Mouse (Mus musculus) cerebellum, postnatal 25 days (tissue): ENCODE data around the gene Plekho1.
A peak's percentile ranks its signal among the peaks of the same experiment; 100 is the strongest.
"Not testable (repeated sequence)": the region's sequence is repeated elsewhere in the genome, so short reads cannot be mapped to it uniquely, and the experiment has no call there.

Experiments
- DNase-seq, 2 experiments: peaks; one replicate each; pipeline ENCODE4 v3.0.0; 2021; ENCODE audit warnings: mixed read lengths in 2 of 2

Plekho1 gene

GRCm38 (mm10) chr3:95995802-95996428 lies at the start of gene Plekho1:
Plekho1 (minus strand) TSS chr3:95996001.
- peak; percentile 80 to 88 for DNase-seq

- not testable (repeated sequence) for DNase-seq
Measured at GRCm38 (mm10) chr3:96044559-96044958, 48.8 kb upstream of the Plekho1 start.

GRCm38 (mm10) chr3:96043104-96043503 lies 47.3 kb upstream of the Plekho1 start:
- DNase-seq = no peak

GRCm38 (mm10) chr3:96041079-96041478 lies 45.3 kb upstream of the Plekho1 start:
- no peak for DNase-seq

GRCm38 (mm10) chr3:96040663-96041006 lies 44.8 kb upstream of the Plekho1 start:
- DNase-seq = no peak

GRCm38 (mm10) chr3:96039857-96040662 lies 44.3 kb upstream of the Plekho1 start:
- no peak for DNase-seq

GRCm38 (mm10) chr3:96038851-96039250 lies 43.0 kb upstream of the Plekho1 start:
- no peak for DNase-seq

GRCm38 (mm10) chr3:96038156-96038555 lies 42.4 kb upstream of the Plekho1 start:
- no peak for DNase-seq

- DNase-seq = no peak
Measured at GRCm38 (mm10) chr3:96036796-96037195, 41.0 kb upstream of the Plekho1 start.

- DNase-seq = no peak
Measured at GRCm38 (mm10) chr3:96033046-96033445, 37.2 kb upstream of the Plekho1 start.

- DNase-seq = no peak
Measured at GRCm38 (mm10) chr3:96032652-96033017, 36.8 kb upstream of the Plekho1 start.

- no peak for DNase-seq
Measured at GRCm38 (mm10) chr3:96031991-96032651, 36.3 kb upstream of the Plekho1 start.

GRCm38 (mm10) chr3:96029766-96030165 lies 34.0 kb upstream of the Plekho1 start:
- peak in 1 of 2 experiments; percentile 84 for DNase-seq

- DNase-seq = peak; percentile 73 to 82
Measured at GRCm38 (mm10) chr3:96029336-96029735, 33.5 kb upstream of the Plekho1 start.

- no peak for DNase-seq
Measured at GRCm38 (mm10) chr3:96027875-96028274, 32.1 kb upstream of the Plekho1 start.

- DNase-seq = no peak
Measured at GRCm38 (mm10) chr3:96027145-96027544, 31.3 kb upstream of the Plekho1 start.

GRCm38 (mm10) chr3:96021421-96022128 lies 25.8 kb upstream of the Plekho1 start:
- no peak for DNase-seq

- no peak for DNase-seq
Measured at GRCm38 (mm10) chr3:96020735-96021134, 24.9 kb upstream of the Plekho1 start.

- no peak for DNase-seq
Measured at GRCm38 (mm10) chr3:96017461-96017860, 21.7 kb upstream of the Plekho1 start.

GRCm38 (mm10) chr3:96016257-96016889 lies 20.6 kb upstream of the Plekho1 start:
- DNase-seq = no peak

- peak in 1 of 2 experiments; percentile 36 for DNase-seq
Measured at GRCm38 (mm10) chr3:96015681-96016080, 19.9 kb upstream of the Plekho1 start.

- no peak for DNase-seq
Measured at GRCm38 (mm10) chr3:96012805-96013204, 17.0 kb upstream of the Plekho1 start.

- DNase-seq = peak in 1 of 2 experiments; percentile 46
Measured at GRCm38 (mm10) chr3:96008463-96008862, 12.7 kb upstream of the Plekho1 start.
